Mouse (Mus musculus): ENCODE results near the gene Rbp2. TPM values are rescaled to one million over a fixed set of nuclear protein-coding genes. Genes with fewer than 3 reads are reported as not detected.
A peak's percentile ranks its signal among the peaks of the same experiment; 100 is the strongest.

Gene Rbp2
- polyA plus RNA-seq, 1 experiment from 2014 or later = not detected

GRCm38 (mm10) chr9:98490128-98490527 is 4.2 kb downstream of the Rbp2 start:
- ATAC-seq = no peak
- no peaks in the 10 kb centered on the region for H3K4me1 ChIP-seq (replicated peaks)
- H3K36me3 ChIP-seq = no peaks in the 10 kb centered on the region
- no peak overlapping the region for H3K9ac ChIP-seq (replicated peaks)
- no peak overlapping the region for H3K27ac ChIP-seq
- H3K9me3 ChIP-seq = no peaks in the 10 kb centered on the region
- no peaks in the 10 kb centered on the region for H3K27me3 ChIP-seq
- no peak overlapping the region for H3K4me2 ChIP-seq (replicated peaks)
- H3K4me3 ChIP-seq (replicated peaks) = no peak overlapping the region
- WGBS = 65% methylated on average over 4 of the region's 4 CpGs

GRCm38 (mm10) chr9:98491071-98491470 is 5.2 kb downstream of the Rbp2 start:
- Histone ChIP-seq H3K9ac (replicated peaks) (no peak overlapping the region), H3K27ac (no peak overlapping the region), H3K27me3 (no peaks in the 10 kb centered on the region), H3K4me3 (replicated peaks) (no peak overlapping the region), H3K4me2 (replicated peaks) (no peak overlapping the region), H3K9me3 (no peaks in the 10 kb centered on the region), H3K4me1 (replicated peaks) (no peaks in the 10 kb centered on the region), H3K36me3 (no peaks in the 10 kb centered on the region)
- no peak for ATAC-seq
- WGBS = 89% methylated on average over 5 of the region's 5 CpGs

- no peak overlapping the region for H3K4me3 ChIP-seq (replicated peaks)
- H3K9ac ChIP-seq (replicated peaks) = no peak overlapping the region
- H3K27me3 ChIP-seq = no peaks in the 10 kb centered on the region
- H3K27ac ChIP-seq = no peak overlapping the region
- H3K36me3 ChIP-seq = no peaks in the 10 kb centered on the region
- no peak for ATAC-seq
- H3K9me3 ChIP-seq = no peaks in the 10 kb centered on the region
- 90% methylated on average over 5 of the region's 5 CpGs for WGBS
- no peaks in the 10 kb centered on the region for H3K4me1 ChIP-seq (replicated peaks)
- H3K4me2 ChIP-seq (replicated peaks) = no peak overlapping the region
Observed at GRCm38 (mm10) chr9:98492212-98492611, 6.3 kb downstream of the Rbp2 start.

- Histone ChIP-seq H3K4me1 (replicated peaks) (0 out of 2 replicates have a peak, but pooled peaks cover 4% of the 10 kb centered on the region), H3K27me3 (no peaks in the 10 kb centered on the region), H3K9ac (replicated peaks) (no peak overlapping the region), H3K4me2 (replicated peaks) (no peak overlapping the region), H3K4me3 (replicated peaks) (no peak overlapping the region), H3K9me3 (no peaks in the 10 kb centered on the region), H3K27ac (no peak overlapping the region), H3K36me3 (no peaks in the 10 kb centered on the region)
- ATAC-seq = no peak
- WGBS = 79% methylated on average over 1 of the region's 1 CpGs
Observed at GRCm38 (mm10) chr9:98492821-98493220, 6.9 kb downstream of the Rbp2 start.

GRCm38 (mm10) chr9:98497157-98497556 is 11.2 kb downstream of the Rbp2 start:
- 50% methylated on average over 7 of the region's 7 CpGs for WGBS
- no peak for ATAC-seq
- Histone ChIP-seq H3K4me1 (replicated peaks) (0 out of 2 replicates have a peak, but pooled peaks cover 4% of the 10 kb centered on the region), H3K4me2 (replicated peaks) (no peak overlapping the region), H3K27me3 (no peaks in the 10 kb centered on the region), H3K36me3 (no peaks in the 10 kb centered on the region), H3K4me3 (replicated peaks) (no peak overlapping the region), H3K27ac (no peak overlapping the region), H3K9me3 (no peaks in the 10 kb centered on the region), H3K9ac (replicated peaks) (no peak overlapping the region)

GRCm38 (mm10) chr9:98497990-98498389 is 12.1 kb downstream of the Rbp2 start:
- H3K9me3 ChIP-seq = no peaks in the 10 kb centered on the region
- 60% methylated on average over 6 of the region's 6 CpGs for WGBS
- no peak overlapping the region for H3K9ac ChIP-seq (replicated peaks)
- H3K27ac ChIP-seq = no peak overlapping the region
- no peaks in the 10 kb centered on the region for H3K36me3 ChIP-seq
- no peaks in the 10 kb centered on the region for H3K27me3 ChIP-seq
- 0 out of 2 replicates have a peak, but pooled peaks cover 4% of the 10 kb centered on the region for H3K4me1 ChIP-seq (replicated peaks)
- H3K4me3 ChIP-seq (replicated peaks) = no peak overlapping the region
- H3K4me2 ChIP-seq (replicated peaks) = no peak overlapping the region
- ATAC-seq = no peak

- Histone ChIP-seq H3K9me3 (no peaks in the 10 kb centered on the region), H3K27ac (no peak overlapping the region), H3K27me3 (no peaks in the 10 kb centered on the region), H3K36me3 (no peaks in the 10 kb centered on the region), H3K4me3 (replicated peaks) (no peak overlapping the region), H3K4me2 (replicated peaks) (no peak overlapping the region), H3K9ac (replicated peaks) (no peak overlapping the region), H3K4me1 (replicated peaks) (0 out of 2 replicates have a peak, but pooled peaks cover 4% of the 10 kb centered on the region)
- WGBS = 85% methylated on average over 17 of the region's 17 CpGs
- ATAC-seq = no peak
Observed at GRCm38 (mm10) chr9:98498717-98499268, 12.9 kb downstream of the Rbp2 start.

- ATAC-seq = no peak
- WGBS = 93% methylated on average over 5 of the region's 5 CpGs
- H3K9ac ChIP-seq (replicated peaks) = no peak overlapping the region
Observed at GRCm38 (mm10) chr9:98499601-98500000, 13.7 kb downstream of the Rbp2 start.

GRCm38 (mm10) chr9:98507480-98507879 is 21.6 kb downstream of the Rbp2 start:
- WGBS = 83% methylated on average over 6 of the region's 6 CpGs
- H3K9me3 ChIP-seq = no peaks in the 10 kb centered on the region

More at GRCm38 (mm10) chr9:98499601-98500000, 13.7 kb downstream of the Rbp2 start:
- Histone ChIP-seq H3K27ac (no peak overlapping the region), H3K27me3 (no peaks in the 10 kb centered on the region), H3K36me3 (no peaks in the 10 kb centered on the region), H3K4me2 (replicated peaks) (no peak overlapping the region), H3K4me3 (replicated peaks) (no peak overlapping the region), H3K9me3 (no peaks in the 10 kb centered on the region), H3K4me1 (replicated peaks) (0 out of 2 replicates have a peak, but pooled peaks cover 4% of the 10 kb centered on the region)

GRCm38 (mm10) chr9:98510363-98511055 is 24.6 kb downstream of the Rbp2 start:
- no peaks in the 10 kb centered on the region for H3K4me1 ChIP-seq (replicated peaks)
- WGBS = 93% methylated on average over 6 of the region's 6 CpGs
- ATAC-seq = no peak
- H3K9me3 ChIP-seq = no peaks in the 10 kb centered on the region
- no peaks in the 10 kb centered on the region for H3K27me3 ChIP-seq
- no peak overlapping the region for H3K4me3 ChIP-seq (replicated peaks)
- H3K36me3 ChIP-seq = no peaks in the 10 kb centered on the region
- no peak overlapping the region for H3K9ac ChIP-seq (replicated peaks)
- H3K4me2 ChIP-seq (replicated peaks) = no peak overlapping the region
- no peak overlapping the region for H3K27ac ChIP-seq

More at GRCm38 (mm10) chr9:98507480-98507879, 21.6 kb downstream of the Rbp2 start:
- Histone ChIP-seq H3K27ac (no peak overlapping the region), H3K36me3 (no peaks in the 10 kb centered on the region), H3K4me3 (replicated peaks) (no peak overlapping the region), H3K4me2 (replicated peaks) (no peak overlapping the region), H3K4me1 (replicated peaks) (no peaks in the 10 kb centered on the region), H3K9ac (replicated peaks) (no peak overlapping the region), H3K27me3 (no peaks in the 10 kb centered on the region)
- no peak for ATAC-seq

- Histone ChIP-seq H3K9me3 (no peaks in the 10 kb centered on the region), H3K4me2 (replicated peaks) (no peak overlapping the region), H3K9ac (replicated peaks) (no peak overlapping the region), H3K27me3 (no peaks in the 10 kb centered on the region), H3K4me3 (replicated peaks) (no peak overlapping the region), H3K36me3 (no peaks in the 10 kb centered on the region), H3K27ac (no peak overlapping the region), H3K4me1 (replicated peaks) (peaks cover 21% of the 10 kb centered on the region)
- no peak for ATAC-seq
- WGBS = 79% methylated on average over 2 of the region's 2 CpGs
Observed at GRCm38 (mm10) chr9:98523872-98524271, 38.0 kb downstream of the Rbp2 start.

- no peaks in the 10 kb centered on the region for H3K36me3 ChIP-seq
- WGBS = 16% methylated on average over 7 of the region's 7 CpGs
- H3K4me2 ChIP-seq (replicated peaks) = 0 out of 2 replicates have a peak overlapping the region, but pooled peaks have one; percentile 2
- peak overlapping the region; percentile 64 for H3K27ac ChIP-seq
- H3K4me3 ChIP-seq (replicated peaks) = no peak overlapping the region
- no peak overlapping the region for H3K9ac ChIP-seq (replicated peaks)
- no peaks in the 10 kb centered on the region for H3K9me3 ChIP-seq
- H3K27me3 ChIP-seq = no peaks in the 10 kb centered on the region
- peaks cover 21% of the 10 kb centered on the region for H3K4me1 ChIP-seq (replicated peaks)
- ATAC-seq = peak; percentile 91
Observed at GRCm38 (mm10) chr9:98524786-98525542, 39.0 kb downstream of the Rbp2 start.

Measured in midbrain, embryonic 13.5 days (tissue).